ENCODE assay signal across 27 mouse cellular contexts in the genomic region with DNA sequence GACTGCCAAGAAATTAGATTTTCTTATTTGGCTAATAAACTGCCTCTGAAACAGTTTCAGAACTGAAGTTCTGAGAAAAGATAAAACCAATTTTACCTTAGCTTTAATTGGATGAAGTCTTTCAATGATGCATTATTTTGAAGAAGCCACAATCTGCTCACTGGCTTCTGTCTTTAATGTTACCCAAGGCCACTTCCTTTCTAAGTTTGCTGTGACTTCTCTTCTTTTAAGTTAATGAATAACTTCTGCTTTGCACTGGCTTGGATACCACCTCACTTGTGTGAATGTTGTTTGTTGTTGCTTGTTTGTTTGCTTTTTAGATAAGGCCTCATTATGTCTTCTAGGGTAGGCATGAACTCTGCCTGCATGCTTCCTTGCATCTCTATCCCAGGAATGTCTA.
"Had no signal": no experiment of that assay in that cellular context is flagged by ENCODE, and none has a peak within 500 bp of the region (broad histone marks: within the 10 kb centered on the region; RNA-seq: fewer than 3 reads in every experiment).

No protein-coding gene starts in this region.

- H3K4me2 ChIP-seq: heart, embryonic 11.5 days; heart, embryonic 13.5 days; heart, embryonic 15.5 days; hindbrain, embryonic 12.5 days; hindbrain, embryonic 14.5 days; intestine, embryonic 15.5 days; limb, embryonic 13.5 days; limb, embryonic 15.5 days; liver, embryonic 12.5 days had no signal

- H3K4me1 ChIP-seq: heart, embryonic 13.5 days; heart, embryonic 15.5 days; hindbrain, embryonic 10.5 days; hindbrain, embryonic 12.5 days; intestine, embryonic 15.5 days; limb, embryonic 13.5 days; limb, embryonic 15.5 days; liver, embryonic 12.5 days had no signal

- H3K9me3 ChIP-seq: heart, embryonic 13.5 days; heart, embryonic 15.5 days; hindbrain, embryonic 10.5 days; hindbrain, embryonic 12.5 days; intestine, embryonic 15.5 days; limb, embryonic 13.5 days; limb, embryonic 15.5 days; liver, embryonic 12.5 days had no signal

- ATAC-seq: hindbrain, embryonic 16.5 days; inflammation-experienced regulatory T-cells, adult 6 months; intestine, embryonic 15.5 days; intestine, postnatal 0 days; liver, embryonic 12.5 days had no signal

- H3K9ac ChIP-seq: heart, embryonic 13.5 days; heart, embryonic 15.5 days; hindbrain, embryonic 12.5 days; hindbrain, embryonic 14.5 days; intestine, embryonic 15.5 days; limb, embryonic 13.5 days; limb, embryonic 15.5 days; liver, embryonic 12.5 days; liver, embryonic 14.5 days had no signal

- DNase-seq: gastrocnemius, adult 2 months; gastrocnemius, postnatal 10 days; gastrocnemius, postnatal 25 days; heart, adult 11 months; heart, adult 2 months; heart, postnatal 4 days; kidney, adult 18-20 months; kidney, adult 8-10 months; kidney, postnatal 10 days; kidney, postnatal 25 days; kidney, postnatal 4 days; left cerebral cortex, postnatal 4 days had no signal

- H3K36me3 ChIP-seq: heart, embryonic 13.5 days; heart, embryonic 15.5 days; hindbrain, embryonic 10.5 days; hindbrain, embryonic 12.5 days; intestine, embryonic 15.5 days; limb, embryonic 13.5 days; limb, embryonic 15.5 days; liver, embryonic 12.5 days had no signal

- H3K27ac ChIP-seq: gastrocnemius, adult 2 months; heart, adult 2 months; heart, embryonic 13.5 days; heart, embryonic 15.5 days; hindbrain, embryonic 10.5 days; hindbrain, embryonic 12.5 days; hindbrain, embryonic 14.5 days; intestine, embryonic 15.5 days; layer of hippocampus, adult 2 months; limb, embryonic 13.5 days; limb, embryonic 15.5 days; liver, embryonic 12.5 days; liver, embryonic 14.5 days had no signal

- H3K27me3 ChIP-seq: heart, embryonic 13.5 days; heart, embryonic 15.5 days; hindbrain, embryonic 12.5 days; intestine, embryonic 15.5 days; limb, embryonic 13.5 days; limb, embryonic 15.5 days; liver, embryonic 12.5 days had no signal

- H3K4me3 ChIP-seq: gastrocnemius, adult 2 months; heart, adult 2 months; heart, embryonic 13.5 days; heart, embryonic 15.5 days; hindbrain, embryonic 10.5 days; hindbrain, embryonic 12.5 days; intestine, embryonic 15.5 days; layer of hippocampus, adult 2 months; limb, embryonic 13.5 days; limb, embryonic 15.5 days; liver, embryonic 12.5 days had no signal
